ENCODE assay signal across 22 mouse cellular contexts in genomic region chr5:65354097-65354496, GRCm38 (mm10). TPM values are rescaled to one million over a fixed set of nuclear protein-coding genes. Genes with fewer than 3 reads are reported as not detected.
DNase-seq lines count a peak whose midpoint lies in the region; ATAC-seq lines count a peak whose summit lies in the region.
"Had no signal": no experiment of that assay in that cellular context is flagged by ENCODE, and none has a peak within 500 bp of the region (broad histone marks: within the 10 kb centered on the region; RNA-seq: fewer than 3 reads in every experiment).

No protein-coding gene starts in this region.

- H3K27me3 ChIP-seq in liver, embryonic 12.5 days (replicated peaks): no peaks in the 10 kb centered on the region
- H3K27me3 ChIP-seq: embryonic facial prominence, embryonic 13.5 days; heart, embryonic 13.5 days; kidney, embryonic 15.5 days had no signal

- 27% methylated on average over 3 of the region's 3 CpGs for WGBS in liver, embryonic 12.5 days (ENCODE audit: insufficient replicate concordance)

- DNase-seq in adrenal gland, adult 8-10 months: peak; percentile 25
- DNase-seq in adrenal gland, postnatal 25 days: no peak
- DNase-seq in lung, postnatal 10 days: peak; percentile 5
- no peak for DNase-seq in lung, postnatal 25 days (ENCODE audit: low spot score)
- DNase-seq in yolk sac, embryonic 10.5 days (ENCODE audit: low spot score): peak; percentile 63
- DNase-seq in thymus, postnatal 10 days (ENCODE audit: low spot score in 2 of 2): no peak
- no peak for DNase-seq in left cerebral cortex, postnatal 14 days (ENCODE audit: low spot score in 2 of 2)
- DNase-seq: cerebellum, adult 11 months; cerebellum, postnatal 10 days; forebrain, postnatal 0 days; kidney, postnatal 4 days; midbrain, embryonic 14.5 days; thymus, postnatal 36 days had no signal

- no peaks in the 10 kb centered on the region for H3K4me1 ChIP-seq in liver, embryonic 12.5 days
- H3K4me1 ChIP-seq: embryonic facial prominence, embryonic 13.5 days; heart, embryonic 13.5 days; kidney, embryonic 15.5 days; neural tube, embryonic 13.5 days had no signal

- H3K9ac ChIP-seq in liver, embryonic 12.5 days: no peak overlapping the region
- H3K9ac ChIP-seq: embryonic facial prominence, embryonic 13.5 days; forebrain, postnatal 0 days; heart, embryonic 13.5 days; hindbrain, embryonic 14.5 days; kidney, embryonic 15.5 days; neural tube, embryonic 13.5 days had no signal

- H3K4me3 ChIP-seq in liver, embryonic 12.5 days: no peak overlapping the region
- H3K4me3 ChIP-seq: embryonic facial prominence, embryonic 13.5 days; heart, embryonic 13.5 days; kidney, embryonic 15.5 days; neural tube, embryonic 13.5 days had no signal

- H3K36me3 ChIP-seq in liver, embryonic 12.5 days: no peaks in the 10 kb centered on the region
- H3K36me3 ChIP-seq: embryonic facial prominence, embryonic 13.5 days; G1E; heart, embryonic 13.5 days; kidney, embryonic 15.5 days; neural tube, embryonic 13.5 days had no signal

- ATAC-seq in liver, embryonic 12.5 days: peak; percentile 54
- ATAC-seq: activated CD4-positive, CD25-positive, alpha-beta regulatory T cell, adult 4 months; forebrain, postnatal 0 days had no signal

- intact Hi-C loops in left cerebral cortex, postnatal 14 days (cut with DNase I): no loop called here

- H3K4me2 ChIP-seq in liver, embryonic 12.5 days: no peak overlapping the region
- H3K4me2 ChIP-seq: embryonic facial prominence, embryonic 13.5 days; heart, embryonic 13.5 days; hindbrain, embryonic 14.5 days; kidney, embryonic 15.5 days; neural tube, embryonic 13.5 days had no signal

- H3K9me3 ChIP-seq in liver, embryonic 12.5 days (replicated peaks): peaks cover 5% of the 10 kb centered on the region; the same call in 1 of the 2 replicates
- H3K9me3 ChIP-seq: G1E; kidney, embryonic 15.5 days had no signal

- H3K27ac ChIP-seq in liver, embryonic 12.5 days: 0 out of 2 replicates have a peak overlapping the region, but pooled peaks have one; percentile 30
- H3K27ac ChIP-seq: embryonic facial prominence, embryonic 13.5 days; heart, embryonic 13.5 days; hindbrain, embryonic 14.5 days; kidney, embryonic 15.5 days; neural tube, embryonic 13.5 days had no signal

RNA-seq across cellular contexts. Expression of gene Klb, which starts 6.0 kb away (rescaled TPM):
- total RNA-seq in adrenal gland, adult 8-10 months (2022): 1 to 10 TPM in 3 of 4 experiments, under 1 TPM in 1; 0.80 to 6.0 (median 4.5) TPM
- total RNA-seq in adrenal gland, postnatal 25 days (2021): 5.0 and 6.5 TPM in 2 replicates
- 9.9 and 10.0 TPM in 2 replicates for polyA plus RNA-seq in liver, embryonic 12.5 days (2016; fragmentation: Nextera tagmentation; extraction: Ambion mirVana)
- total RNA-seq in left cerebral cortex, postnatal 14 days (2021): under 1 TPM; 0.29 to 0.47 TPM
- total RNA-seq: megakaryocyte progenitor cell, adult 5-6 weeks had no signal
- polyA plus RNA-seq: activated CD4-positive, CD25-positive, alpha-beta regulatory T cell, adult 4 months; G1E had no signal

RNA-seq across cellular contexts. Expression of gene Rfc1, which starts 18.6 kb away (rescaled TPM):
- 10 to 100 TPM; 49.3 to 58.4 (median 53.8) TPM for total RNA-seq in adrenal gland, adult 8-10 months (2022)
- 41.2 and 59.4 TPM in 2 replicates for total RNA-seq in adrenal gland, postnatal 25 days (2021)
- polyA plus RNA-seq in liver, embryonic 12.5 days (2016; fragmentation: Nextera tagmentation; extraction: Ambion mirVana): 58.1 and 59.3 TPM in 2 replicates
- 10 to 100 TPM; 27.0 to 29.6 TPM for total RNA-seq in left cerebral cortex, postnatal 14 days (2021)

RNA-seq across cellular contexts. Expression of gene Rpl9, which starts 37.1 kb away (rescaled TPM):
- 1,000 to 10,000 TPM in 3 of 4 experiments, 100 to 1,000 TPM in 1; 977 to 1,080 (median 1,050) TPM for total RNA-seq in adrenal gland, adult 8-10 months (2022)
- total RNA-seq in adrenal gland, postnatal 25 days (2021): 893 and 1,018 TPM in 2 replicates
- polyA plus RNA-seq in liver, embryonic 12.5 days (2016; fragmentation: Nextera tagmentation; extraction: Ambion mirVana): 867 and 884 TPM in 2 replicates
- 100 to 1,000 TPM; 562 to 565 TPM for total RNA-seq in left cerebral cortex, postnatal 14 days (2021)

RNA-seq across cellular contexts. Expression of gene Lias, which starts 37.2 kb away (rescaled TPM):
- 10 to 100 TPM; 51.2 to 69.4 (median 58.5) TPM for total RNA-seq in adrenal gland, adult 8-10 months (2022)
- 45.7 and 62.1 TPM in 2 replicates for total RNA-seq in adrenal gland, postnatal 25 days (2021)
- polyA plus RNA-seq in liver, embryonic 12.5 days (2016; fragmentation: Nextera tagmentation; extraction: Ambion mirVana): 51.7 and 54.8 TPM in 2 replicates
- 10 to 100 TPM; 35.4 to 36.1 TPM for total RNA-seq in left cerebral cortex, postnatal 14 days (2021)

Comparison
In these comparisons a context has a peak if more than half of its experiments do, and no peak if none do; other contexts are left out.
1. DNase-seq: peak in adrenal gland, adult 8-10 months (single experiment), lung, postnatal 10 days (single experiment) and yolk sac, embryonic 10.5 days (single experiment); none in adrenal gland, postnatal 25 days (single experiment), lung, postnatal 25 days (single experiment), thymus, postnatal 10 days (0 of 2) and left cerebral cortex, postnatal 14 days (0 of 2).